Mouse (Mus musculus): ENCODE measurements around the gene Derl2. TPM values are rescaled to one million over a fixed set of nuclear protein-coding genes. Genes with fewer than 3 reads are reported as not detected.

Gene Derl2
- total RNA-seq, 1 experiment: 45.1 TPM

- Histone ChIP-seq H3K9ac (ENCODE audit: insufficient read depth, low read depth, low read length, poor library complexity, severe bottlenecking) (no peak overlapping the region), H3K4me1 (ENCODE audit: control insufficient read depth in 2 of 2, insufficient read depth in 2 of 2, low read length in 2 of 2, poor library complexity in 1 of 2) (no peaks in the 10 kb centered on the region; a peak in 1 of 4 replicates), H3K4me3 (ENCODE audit: insufficient read depth in 1 of 2, low read depth in 1 of 2, low read length in 2 of 2, poor library complexity in 1 of 2, severe bottlenecking in 1 of 2) (no peak overlapping the region), H3K36me3 (ENCODE audit: control insufficient read depth, insufficient read depth, low read length, poor library complexity, severe bottlenecking) (peaks cover 21% of the 10 kb centered on the region), H3K27ac (ENCODE audit: insufficient read depth, low read depth, low read length, poor library complexity, severe bottlenecking) (no peak overlapping the region), H3K9me3 (ENCODE audit: control insufficient read depth, insufficient read depth, low read depth, low read length) (no peaks in the 10 kb centered on the region)
- TF ChIP-seq ZC3H11A (IDR thresholded peaks at IDR 0.05; ENCODE audit: borderline replicate concordance, low read depth, low read length): no peak
- TF ChIP-seq CHD2 (IDR thresholded peaks at IDR 0.05; ENCODE audit: low read depth, low read length): no peak
- no peak for TF ChIP-seq ZNF384 (IDR thresholded peaks at IDR 0.05; ENCODE audit: low read depth, low read length)
- TF ChIP-seq HCFC1 (IDR thresholded peaks at IDR 0.05; ENCODE audit: borderline replicate concordance, insufficient read depth, low read length): no peak
- no peak for TF ChIP-seq MAFK (IDR thresholded peaks at IDR 0.05; ENCODE audit: insufficient read depth, low read depth, low read length)
- in situ Hi-C loops (cut with MboI; ENCODE audit: low sequenced_read_pairs in 2 of 2, unreplicated experiment in 2 of 2): no loop called here
- no peak for DNase-seq (ENCODE audit: low read depth, low spot score)
These were observed 18.5 kb downstream of the Derl2 start for GRCm38 (mm10) chr11:71001167-71001566.

DNA sequence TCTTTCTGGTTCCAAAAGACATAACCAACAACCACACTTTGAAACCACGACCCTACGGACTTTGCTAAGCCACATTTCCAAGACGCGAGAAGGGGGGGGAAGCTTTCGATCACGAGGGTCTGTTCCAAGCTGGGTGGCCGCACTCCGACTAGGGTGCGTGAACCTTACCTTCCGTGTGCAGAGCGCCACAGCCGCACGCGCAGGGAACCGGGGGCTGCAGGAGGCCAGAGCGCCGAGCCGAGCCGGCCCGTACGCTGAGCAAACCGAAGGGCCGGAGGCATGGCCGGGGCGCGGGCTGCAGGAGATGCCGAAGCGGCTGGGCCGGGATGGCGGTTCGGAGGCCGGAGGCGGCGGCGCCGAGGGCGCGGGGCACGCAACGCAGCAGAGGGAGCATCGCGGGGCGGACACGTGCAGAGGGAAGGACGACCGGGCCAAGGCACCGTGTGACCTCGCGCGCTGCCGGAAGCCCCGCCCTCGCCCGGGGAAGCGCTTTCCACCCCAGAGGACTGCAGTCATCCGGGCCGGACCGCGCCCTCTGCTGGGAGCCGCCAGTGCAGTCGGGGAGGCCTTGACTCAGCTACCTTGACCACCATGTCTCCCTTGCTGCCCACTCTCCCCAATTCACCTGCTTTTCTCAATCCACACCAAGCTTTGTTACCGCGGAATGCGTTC lies 36.9 kb downstream of the Derl2 start, which contains the start of gene C1qbp:
Gene C1qbp (minus strand): TSS at position 470 of the 672 bp plus-strand sequence.
- Histone ChIP-seq H3K9ac (ENCODE audit: insufficient read depth, low read depth, low read length, poor library complexity, severe bottlenecking) (peak within 1 kb of the TSS; percentile 96), H3K4me3 (ENCODE audit: insufficient read depth in 1 of 2, low read depth in 1 of 2, low read length in 2 of 2, poor library complexity in 1 of 2, severe bottlenecking in 1 of 2) (peak within 1 kb of the TSS; percentile 94), H3K27ac (ENCODE audit: insufficient read depth, low read depth, low read length, poor library complexity, severe bottlenecking) (peak within 1 kb of the TSS; percentile 61), H3K36me3 (ENCODE audit: control insufficient read depth, insufficient read depth, low read length, poor library complexity, severe bottlenecking) (peaks cover 56% of the 10 kb centered on the region), H3K4me1 (ENCODE audit: control insufficient read depth in 2 of 2, insufficient read depth in 2 of 2, low read length in 2 of 2, poor library complexity in 1 of 2) (peaks cover 0 to 7% of the 10 kb centered on the region in 2 experiments; a peak in 2 of 4 replicates), H3K9me3 (ENCODE audit: control insufficient read depth, insufficient read depth, low read depth, low read length) (no peaks in the 10 kb centered on the region)
- peak; percentile 74 for DNase-seq (ENCODE audit: low read depth, low spot score)
- in situ Hi-C loops (cut with MboI; ENCODE audit: low sequenced_read_pairs in 2 of 2, unreplicated experiment in 2 of 2): no loop called here
- TF ChIP-seq CHD2 (IDR thresholded peaks at IDR 0.05; ENCODE audit: low read depth, low read length) (no peak), HCFC1 (IDR thresholded peaks at IDR 0.05; ENCODE audit: borderline replicate concordance, insufficient read depth, low read length) (peak; percentile 79; the same call in 1 of the 2 replicates)

- Histone ChIP-seq H3K9me3 (ENCODE audit: control insufficient read depth, insufficient read depth, low read depth, low read length) (no peaks in the 10 kb centered on the region), H3K4me3 (ENCODE audit: insufficient read depth in 1 of 2, low read depth in 1 of 2, low read length in 2 of 2, poor library complexity in 1 of 2, severe bottlenecking in 1 of 2) (peak overlapping the region; percentile 94), H3K9ac (ENCODE audit: insufficient read depth, low read depth, low read length, poor library complexity, severe bottlenecking) (peak overlapping the region; percentile 89), H3K36me3 (ENCODE audit: control insufficient read depth, insufficient read depth, low read length, poor library complexity, severe bottlenecking) (peaks cover 55% of the 10 kb centered on the region), H3K27ac (ENCODE audit: insufficient read depth, low read depth, low read length, poor library complexity, severe bottlenecking) (no peak overlapping the region; the same call in 1 of the 2 replicates), H3K4me1 (ENCODE audit: control insufficient read depth in 2 of 2, insufficient read depth in 2 of 2, low read length in 2 of 2, poor library complexity in 1 of 2) (peaks cover 0 to 6% of the 10 kb centered on the region in 2 experiments; a peak in 2 of 4 replicates)
- in situ Hi-C loops (cut with MboI; ENCODE audit: low sequenced_read_pairs in 2 of 2, unreplicated experiment in 2 of 2): no loop called here
- no peak for DNase-seq (ENCODE audit: low read depth, low spot score)
- TF ChIP-seq MAFK (IDR thresholded peaks at IDR 0.05; ENCODE audit: insufficient read depth, low read depth, low read length): no peak
- 0 out of 2 replicates have a peak, but pooled peaks have one; percentile 51 for TF ChIP-seq ZNF384 (IDR thresholded peaks at IDR 0.05; ENCODE audit: low read depth, low read length)
These were observed 37.6 kb downstream of the Derl2 start for GRCm38 (mm10) chr11:70982030-70982429.

- Histone ChIP-seq H3K27ac (ENCODE audit: insufficient read depth, low read depth, low read length, poor library complexity, severe bottlenecking) (peak overlapping the region; percentile 14; the same call in 1 of the 2 replicates), H3K4me1 (ENCODE audit: control insufficient read depth in 2 of 2, insufficient read depth in 2 of 2, low read length in 2 of 2, poor library complexity in 1 of 2) (peaks cover 0 to 4% of the 10 kb centered on the region in 2 experiments; a peak in 2 of 4 replicates), H3K36me3 (ENCODE audit: control insufficient read depth, insufficient read depth, low read length, poor library complexity, severe bottlenecking) (peaks cover 52% of the 10 kb centered on the region), H3K9me3 (ENCODE audit: control insufficient read depth, insufficient read depth, low read depth, low read length) (no peaks in the 10 kb centered on the region), H3K9ac (ENCODE audit: insufficient read depth, low read depth, low read length, poor library complexity, severe bottlenecking) (peak overlapping the region; percentile 54), H3K4me3 (ENCODE audit: insufficient read depth in 1 of 2, low read depth in 1 of 2, low read length in 2 of 2, poor library complexity in 1 of 2, severe bottlenecking in 1 of 2) (peak overlapping the region; percentile 94)
- DNase-seq (ENCODE audit: low read depth, low spot score): no peak
- TF ChIP-seq MAFK (IDR thresholded peaks at IDR 0.05; ENCODE audit: insufficient read depth, low read depth, low read length): no peak
- no peak for TF ChIP-seq ZC3H11A (IDR thresholded peaks at IDR 0.05; ENCODE audit: borderline replicate concordance, low read depth, low read length)
- no peak for TF ChIP-seq CHD2 (IDR thresholded peaks at IDR 0.05; ENCODE audit: low read depth, low read length)
- TF ChIP-seq ZNF384 (IDR thresholded peaks at IDR 0.05; ENCODE audit: low read depth, low read length): no peak
- no peak for TF ChIP-seq HCFC1 (IDR thresholded peaks at IDR 0.05; ENCODE audit: borderline replicate concordance, insufficient read depth, low read length)
- in situ Hi-C loops (cut with MboI; ENCODE audit: low sequenced_read_pairs in 2 of 2, unreplicated experiment in 2 of 2): no loop called here
These were observed 38.7 kb downstream of the Derl2 start for GRCm38 (mm10) chr11:70980751-70981510.

Data from ES-E14 (cell line).